Mouse (Mus musculus) gastrocnemius, postnatal 14 days (tissue): ENCODE results near the gene Tmem243. TPM values are rescaled to one million over a fixed set of nuclear protein-coding genes. Genes with fewer than 3 reads are reported as not detected.

Experiments
- DNase-seq: peaks from one replicate; pipeline ENCODE4 v3.0.0; 2021; ENCODE audit warnings: mixed read lengths
- intact Hi-C: fragments of 180-260 bp; cut with DNase I; formaldehyde crosslinking; loops from one replicate; pipeline ENCODE4 v1.15.1; 2025; ENCODE audit warnings: low total_unique reads
- long read RNA-seq, 2 experiments: library from polyadenylated mRNA; stranded (forward); transcript quantifications; one replicate each; pipeline ENCODE4 v2.0.0; 2021
- total RNA-seq, 2 experiments: library from RNA; stranded (reverse); gene quantifications; 2 replicates each; pipeline ENCODE4 v1.2.3; 2021

Gene Tmem243
- 1 to 10 TPM; 4.2 to 6.2 TPM for total RNA-seq
- long read RNA-seq, experiment 1, transcript Tmem243-201 (5 exons, 1,040 nt), result major isoform, 10 of 12 reads
- long read RNA-seq, experiment 1, partial matches to known transcripts, result 1 of 12 reads
- long read RNA-seq, experiment 1, other reads (novel, unspliced or antisense), result 1 of 12 reads
- long read RNA-seq, experiment 2, full-length matches to known transcripts, result 6 of 6 reads
- long read RNA-seq, experiment 2, partial matches to known transcripts, result 0 of 6 reads
- long read RNA-seq, experiment 2, other reads (novel, unspliced or antisense), result 0 of 6 reads

GRCm38 (mm10) chr5:9100207-9100848 is at the start of gene Tmem243:
Gene Tmem243, plus strand, starts transcription at chr5:9100668.
- DNase-seq, result peak; percentile 91
- intact Hi-C loops, result no loop called here

GRCm38 (mm10) chr5:9056020-9056660 is 44.3 kb upstream of the Tmem243 start:
- DNase-seq, result peak; percentile 48
- intact Hi-C loops, result no loop called here

GRCm38 (mm10) chr5:9057277-9057879 is 43.1 kb upstream of the Tmem243 start:
- DNase-seq, result no peak
- intact Hi-C loops, result no loop called here

GRCm38 (mm10) chr5:9059303-9060023 is 41.0 kb upstream of the Tmem243 start:
- intact Hi-C loops, result no loop called here
- DNase-seq, result no peak

- no peak for DNase-seq
- intact Hi-C loops, result no loop called here
Observed at GRCm38 (mm10) chr5:9060228-9060627, 40.2 kb upstream of the Tmem243 start.

GRCm38 (mm10) chr5:9064217-9064616 is 36.3 kb upstream of the Tmem243 start:
- intact Hi-C loops, result no loop called here
- DNase-seq, result no peak

- peak; percentile 33 for DNase-seq
- intact Hi-C loops, result no loop called here
Observed at GRCm38 (mm10) chr5:9068886-9069285, 31.6 kb upstream of the Tmem243 start.

GRCm38 (mm10) chr5:9069599-9070209 is 30.8 kb upstream of the Tmem243 start:
- DNase-seq, result no peak
- intact Hi-C loops, result no loop called here

GRCm38 (mm10) chr5:9071360-9071759 is 29.1 kb upstream of the Tmem243 start:
- intact Hi-C loops, result no loop called here
- DNase-seq, result no peak

GRCm38 (mm10) chr5:9073177-9073854 is 27.2 kb upstream of the Tmem243 start:
- intact Hi-C loops, result no loop called here
- DNase-seq, result no peak

- DNase-seq, result no peak
- intact Hi-C loops, result no loop called here
Observed at GRCm38 (mm10) chr5:9079773-9080501, 20.5 kb upstream of the Tmem243 start.

GRCm38 (mm10) chr5:9086924-9087719 is 13.3 kb upstream of the Tmem243 start:
- no peak for DNase-seq
- intact Hi-C loops, result no loop called here

GRCm38 (mm10) chr5:9090493-9091106 is 9.9 kb upstream of the Tmem243 start:
- no peak for DNase-seq
- intact Hi-C loops, result no loop called here

- intact Hi-C loops, result no loop called here
Observed at GRCm38 (mm10) chr5:9092716-9093115, 7.8 kb upstream of the Tmem243 start.

GRCm38 (mm10) chr5:9093490-9093889 is 7.0 kb upstream of the Tmem243 start:
- DNase-seq, result no peak
- intact Hi-C loops, result no loop called here

More at GRCm38 (mm10) chr5:9092716-9093115, 7.8 kb upstream of the Tmem243 start:
- DNase-seq, result no peak

GRCm38 (mm10) chr5:9100849-9101801 is 657 bp downstream of the Tmem243 start:
- intact Hi-C loops, result no loop called here
- DNase-seq, result peak; percentile 61
